Mouse (Mus musculus): Measurements from ENCODE around the gene Ttbk1. TPM values are rescaled to one million over a fixed set of nuclear protein-coding genes. Genes with fewer than 3 reads are reported as not detected.

Ttbk1 gene
- 100 to 1,000 TPM; 136 to 148 TPM for total RNA-seq (2021)
- long read RNA-seq, experiment 1, full-length matches to known transcripts, result 9 of 52 reads
- long read RNA-seq, experiment 1, partial matches to known transcripts, result 25 of 52 reads
- long read RNA-seq, experiment 1, other reads (novel, unspliced or antisense), result 18 of 52 reads
- long read RNA-seq, experiment 2, full-length matches to known transcripts, result 4 of 63 reads
- long read RNA-seq, experiment 2, partial matches to known transcripts, result 27 of 63 reads
- long read RNA-seq, experiment 2, other reads (novel, unspliced or antisense), result 32 of 63 reads

- peak within 1 kb of the TSS; percentile 83 for H3K27ac ChIP-seq
- intact Hi-C loops (cut with DNase I), result no loop called here
- DNase-seq (ENCODE audit: extremely low spot score in 1 of 2, low spot score in 2 of 2), result peak; percentile 67 to 77
- H3K4me3 ChIP-seq, result peak within 1 kb of the TSS; percentile 74
- no peak for TF ChIP-seq CTCF (IDR thresholded peaks at IDR 0.05)
Observed at GRCm38 (mm10) chr17:46487431-46487830, at the start of gene Ttbk1. TSS of gene Ttbk1 (minus strand) at chr17:46487675.

DNA sequence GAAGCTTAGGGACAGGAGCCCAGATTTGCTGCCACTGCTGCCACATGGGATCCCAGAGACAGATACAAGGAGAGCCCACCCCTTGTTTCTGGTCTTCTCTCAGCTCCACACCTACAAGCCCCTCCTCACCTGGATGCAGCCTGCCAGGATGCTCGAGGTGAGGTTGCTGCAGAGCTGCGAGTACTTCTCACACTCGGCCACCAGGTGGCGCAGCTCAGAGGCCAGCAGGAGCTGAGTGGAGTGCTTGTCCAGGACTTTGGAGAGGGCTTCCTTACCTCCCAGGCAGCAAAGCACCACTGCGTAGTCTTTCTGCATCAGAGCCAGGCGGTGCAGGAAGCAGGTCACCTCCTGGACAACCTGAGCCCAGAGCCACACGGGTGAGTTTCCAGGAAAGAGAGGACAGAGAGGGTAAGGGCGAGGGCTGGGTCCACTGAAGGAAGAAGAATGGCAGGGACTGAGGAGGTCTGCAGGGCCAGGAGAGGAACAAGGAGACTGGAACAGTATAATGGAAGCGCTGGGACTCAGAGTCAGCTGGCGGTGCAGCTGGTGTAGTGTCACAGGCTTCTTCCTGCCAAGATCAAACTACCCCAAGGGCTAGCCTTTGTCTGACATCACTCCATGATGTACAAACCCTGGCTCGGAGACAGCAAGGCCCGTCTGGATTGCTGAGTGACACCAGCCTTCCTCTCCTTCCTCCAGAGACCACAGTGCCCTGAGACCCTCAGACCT, 38.3 kb upstream of the Ttbk1 start:
- H3K27ac ChIP-seq, result no peak overlapping the region
- TF ChIP-seq CTCF (IDR thresholded peaks at IDR 0.05), result peak; percentile 89

GRCm38 (mm10) chr17:46525065-46525464, 37.6 kb upstream of the Ttbk1 start:
- no peak for DNase-seq (ENCODE audit: extremely low spot score in 1 of 2, low spot score in 2 of 2)
- intact Hi-C loops (cut with DNase I), result loop anchor here (2.0 kb wide), 2 partner anchors 64 to 112 kb away; no protein-coding TSS in a partner anchor

More for the DNA sequence above, 38.3 kb upstream of the Ttbk1 start:
- H3K4me3 ChIP-seq, result no peak overlapping the region
- intact Hi-C loops (cut with DNase I), result loop anchor here (2.0 kb wide), 2 partner anchors 63 to 111 kb away; no protein-coding TSS in a partner anchor
- DNase-seq (ENCODE audit: extremely low spot score in 1 of 2, low spot score in 2 of 2), result peak; percentile 61 to 68

GRCm38 (mm10) chr17:46521963-46522668, 34.6 kb upstream of the Ttbk1 start:
- intact Hi-C loops (cut with DNase I), result no loop called here
- TF ChIP-seq CTCF (IDR thresholded peaks at IDR 0.05), result no peak; the same call in 1 of the 2 replicates

More at GRCm38 (mm10) chr17:46525065-46525464, 37.6 kb upstream of the Ttbk1 start:
- no peak overlapping the region for H3K27ac ChIP-seq
- H3K4me3 ChIP-seq, result no peak overlapping the region
- TF ChIP-seq CTCF (IDR thresholded peaks at IDR 0.05), result no peak

GRCm38 (mm10) chr17:46521174-46521573, 33.7 kb upstream of the Ttbk1 start:
- TF ChIP-seq CTCF (IDR thresholded peaks at IDR 0.05), result no peak
- H3K27ac ChIP-seq, result no peak overlapping the region
- intact Hi-C loops (cut with DNase I), result no loop called here
- H3K4me3 ChIP-seq, result no peak overlapping the region
- no peak for DNase-seq (ENCODE audit: extremely low spot score in 1 of 2, low spot score in 2 of 2)

More at GRCm38 (mm10) chr17:46521963-46522668, 34.6 kb upstream of the Ttbk1 start:
- no peak for DNase-seq (ENCODE audit: extremely low spot score in 1 of 2, low spot score in 2 of 2)
- Histone ChIP-seq H3K4me3 (no peak overlapping the region), H3K27ac (no peak overlapping the region)

- TF ChIP-seq CTCF (IDR thresholded peaks at IDR 0.05), result no peak
- intact Hi-C loops (cut with DNase I), result no loop called here
- DNase-seq (ENCODE audit: extremely low spot score in 1 of 2, low spot score in 2 of 2), result no peak
- H3K27ac ChIP-seq, result no peak overlapping the region
- H3K4me3 ChIP-seq, result no peak overlapping the region
Observed at GRCm38 (mm10) chr17:46520385-46520979, 33.0 kb upstream of the Ttbk1 start.

GRCm38 (mm10) chr17:46519971-46520370, 32.5 kb upstream of the Ttbk1 start:
- TF ChIP-seq CTCF (IDR thresholded peaks at IDR 0.05), result no peak
- Histone ChIP-seq H3K27ac (no peak overlapping the region), H3K4me3 (no peak overlapping the region)
- intact Hi-C loops (cut with DNase I), result no loop called here
- no peak for DNase-seq (ENCODE audit: extremely low spot score in 1 of 2, low spot score in 2 of 2)

DNA sequence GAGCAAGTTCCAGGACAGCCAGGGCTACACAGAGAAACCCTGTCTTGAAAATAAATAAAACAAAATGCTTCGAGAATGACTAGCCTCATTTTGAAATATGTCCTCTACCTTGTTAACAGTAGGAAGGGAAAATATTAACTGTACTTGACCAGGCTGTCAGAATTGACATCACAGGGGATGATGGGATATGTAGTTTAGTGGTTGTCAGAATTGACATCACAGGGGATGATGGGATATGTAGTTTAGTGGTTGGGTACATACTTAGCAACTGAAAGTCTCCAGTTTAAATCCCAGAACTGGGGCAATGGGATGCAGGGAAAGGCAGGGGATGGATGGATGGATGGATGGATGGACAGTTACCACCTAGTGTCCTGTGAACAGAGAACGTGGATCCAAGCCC, 25.9 kb upstream of the Ttbk1 start:
- H3K27ac ChIP-seq, result no peak overlapping the region
- no peak for DNase-seq (ENCODE audit: extremely low spot score in 1 of 2, low spot score in 2 of 2)
- TF ChIP-seq CTCF (IDR thresholded peaks at IDR 0.05), result no peak
- intact Hi-C loops (cut with DNase I), result no loop called here
- H3K4me3 ChIP-seq, result no peak overlapping the region

GRCm38 (mm10) chr17:46511059-46511710, 23.7 kb upstream of the Ttbk1 start:
- no peak overlapping the region for H3K27ac ChIP-seq
- peak; percentile 35 for TF ChIP-seq CTCF (IDR thresholded peaks at IDR 0.05)
- DNase-seq (ENCODE audit: extremely low spot score in 1 of 2, low spot score in 2 of 2), result no peak
- no peak overlapping the region for H3K4me3 ChIP-seq
- intact Hi-C loops (cut with DNase I), result no loop called here

DNA sequence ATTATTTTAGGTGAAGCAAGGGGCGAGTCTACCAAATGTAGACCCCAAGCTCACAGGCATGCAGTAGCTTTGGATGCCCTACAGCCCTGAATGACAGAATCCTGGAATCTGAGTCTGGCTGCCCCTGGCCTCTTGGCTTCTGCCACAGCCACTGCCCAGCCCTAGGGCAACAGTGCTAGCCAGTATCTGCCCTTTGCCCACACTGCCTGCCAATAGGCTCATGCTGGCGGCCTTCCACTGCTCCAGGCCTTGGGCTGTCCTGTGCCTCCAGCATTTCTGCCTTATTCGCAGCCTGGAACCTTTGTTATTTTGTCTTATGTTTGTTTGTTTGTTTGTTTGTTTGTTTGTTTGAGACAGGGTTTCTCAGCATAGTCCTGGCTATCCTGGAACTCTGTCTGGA, 18.1 kb upstream of the Ttbk1 start:
- TF ChIP-seq CTCF (IDR thresholded peaks at IDR 0.05), result no peak
- intact Hi-C loops (cut with DNase I), result no loop called here

More for the DNA sequence above, 18.1 kb upstream of the Ttbk1 start:
- no peak for DNase-seq (ENCODE audit: extremely low spot score in 1 of 2, low spot score in 2 of 2)
- Histone ChIP-seq H3K4me3 (no peak overlapping the region), H3K27ac (no peak overlapping the region)
